Mouse (Mus musculus) adrenal gland, postnatal 36 days (tissue): ENCODE measurements at regions not wholly inside any gene's neighbourhood (a gene's known extent, or its start where the extent isn't known, plus 50 kb on each side); places are given as distances from the start of the nearest gene placed in this dataset.
"Not testable (repeated sequence)": the region's sequence is repeated elsewhere in the genome, so short reads cannot be mapped to it uniquely, and the experiment has no call there.

Experiments
- DNase-seq, 2 experiments: peaks; one replicate each; pipeline ENCODE4 v3.0.0; 2021; ENCODE audit warnings: mixed read lengths in 1 of 2

DNA sequence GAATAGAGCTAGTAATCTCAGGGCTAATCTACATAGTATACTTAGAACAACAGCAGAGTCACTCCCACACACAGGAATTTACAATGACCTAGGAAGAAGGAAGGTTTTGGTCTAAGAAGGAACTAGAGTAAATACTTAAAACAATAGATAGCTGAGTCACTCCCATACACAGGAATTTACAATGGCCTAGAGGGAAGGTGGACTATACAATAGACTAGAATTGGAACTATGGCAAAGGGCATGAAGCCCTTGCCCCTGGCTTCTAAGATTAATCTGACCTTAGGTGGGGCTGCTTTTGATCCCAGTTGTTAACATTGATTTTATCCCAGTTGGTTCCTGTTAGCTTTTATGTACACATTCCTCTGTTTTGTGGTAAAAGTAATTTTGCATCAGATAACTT, 427.8 kb upstream of the Clint1 start:
- DNase-seq, result not testable (repeated sequence)

DNA sequence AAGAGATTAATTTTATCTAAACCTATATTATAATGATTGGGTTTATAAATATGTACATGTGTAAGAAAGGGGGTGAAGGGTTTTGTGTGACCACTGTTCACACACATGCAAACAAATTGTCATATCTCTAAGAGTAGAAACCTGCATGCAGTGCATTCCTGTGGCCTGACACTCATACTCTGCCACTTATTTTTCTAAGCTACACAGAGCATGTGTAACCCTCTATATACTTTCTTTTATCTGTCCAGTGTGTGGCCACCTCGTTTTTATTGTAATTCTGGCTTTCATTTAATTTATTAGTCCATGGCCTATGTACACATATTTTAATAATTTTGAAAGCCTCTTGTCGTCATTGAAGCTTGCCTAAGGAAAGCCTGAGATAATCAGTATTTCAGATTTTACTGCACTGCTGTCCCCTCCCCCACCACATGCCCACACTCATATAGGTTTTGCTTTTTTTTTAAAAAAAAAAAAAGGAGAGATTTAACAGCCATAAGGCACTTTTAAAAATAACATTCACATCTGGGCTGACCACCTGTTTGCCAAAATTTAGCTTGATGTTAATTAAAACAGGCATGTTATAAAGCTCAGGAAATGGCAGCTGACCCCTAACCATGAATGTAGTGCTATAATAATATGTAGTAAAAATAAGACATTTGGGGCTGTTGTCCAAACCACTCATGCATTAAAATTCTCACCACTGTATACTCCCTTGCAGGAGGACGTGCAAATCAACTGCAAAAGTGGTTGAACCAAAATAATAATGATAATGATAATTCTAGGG, 410.7 kb upstream of the Clint1 start:
- DNase-seq, result no peak

DNA sequence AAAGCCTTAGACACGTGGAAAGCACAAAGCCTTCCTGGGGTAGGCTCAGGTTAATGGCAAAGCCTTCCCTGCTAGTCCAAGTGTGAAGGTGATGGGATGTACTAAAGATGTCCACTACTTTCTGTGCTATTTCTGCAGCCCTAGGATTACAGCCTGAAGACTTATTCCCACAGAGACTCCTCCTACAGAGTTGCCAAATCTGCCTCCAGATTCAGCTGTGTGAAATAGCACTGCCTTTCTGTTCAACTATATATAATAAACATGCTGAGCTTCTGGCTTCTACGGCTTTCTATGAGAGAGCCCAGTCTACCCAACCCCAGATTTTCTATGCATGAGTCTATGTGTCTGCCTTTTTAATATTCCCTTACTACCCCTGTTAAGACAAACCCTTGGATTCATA, 405.3 kb upstream of the Clint1 start:
- DNase-seq, result no peak

DNA sequence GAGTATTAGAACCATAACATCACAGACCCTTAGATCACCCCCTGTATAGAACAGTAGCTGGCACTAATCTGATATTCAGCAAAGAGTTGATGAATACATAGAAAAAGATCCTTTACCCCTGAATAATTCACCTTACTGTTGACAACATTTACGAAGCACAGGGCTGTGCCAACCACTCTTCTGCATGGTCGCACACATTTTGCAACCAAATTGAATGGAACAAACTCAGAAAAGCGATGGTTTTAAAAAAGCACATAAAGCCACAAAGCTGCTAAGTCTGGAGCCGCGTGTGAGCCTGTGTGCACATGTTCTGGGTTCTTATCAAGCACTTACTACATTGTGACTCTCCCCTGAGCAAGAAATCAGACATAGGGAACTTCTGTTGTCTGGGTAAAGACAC, 397.6 kb upstream of the Clint1 start:
- DNase-seq, result no peak

DNA sequence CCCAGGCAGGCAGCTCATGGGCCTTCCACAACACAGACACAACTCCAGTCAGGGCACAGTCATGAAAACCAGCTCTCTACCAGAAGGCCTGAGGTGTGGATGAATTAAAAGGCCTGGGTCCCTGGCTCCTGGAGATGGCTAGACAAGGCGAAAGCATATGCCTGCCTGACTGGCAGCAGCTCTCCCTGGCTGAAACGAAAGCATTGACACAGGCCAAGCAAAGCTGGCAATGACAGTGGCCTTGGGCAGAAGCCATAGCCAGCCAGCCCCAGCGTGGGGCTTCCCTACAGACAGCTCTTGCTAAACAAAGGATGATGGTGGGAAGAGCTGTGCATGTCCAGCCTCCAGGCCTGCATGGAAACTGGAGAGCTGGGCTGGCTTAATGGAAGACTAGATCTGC, 396.9 kb upstream of the Clint1 start:
- DNase-seq, result peak; percentile 45 to 46

DNA sequence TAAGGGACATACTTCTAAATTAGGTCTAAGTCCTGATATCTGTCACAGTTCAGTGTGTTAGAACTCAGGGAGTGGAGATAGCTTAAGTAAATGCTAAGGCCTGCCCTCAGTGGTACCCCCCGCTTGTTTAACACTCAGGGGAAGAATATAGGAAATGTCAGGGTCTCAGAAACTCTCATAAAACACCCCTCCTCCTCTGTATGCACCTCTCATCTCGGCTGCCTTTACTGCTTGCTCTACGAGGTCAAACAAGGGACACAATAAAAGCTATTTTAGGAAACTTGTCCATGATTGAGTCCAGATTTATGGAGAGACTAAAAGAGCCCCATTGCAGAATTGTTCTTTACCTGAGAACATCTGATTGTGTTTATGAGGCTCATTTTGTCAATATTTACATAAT, 395.1 kb upstream of the Clint1 start:
- no peak for DNase-seq

DNA sequence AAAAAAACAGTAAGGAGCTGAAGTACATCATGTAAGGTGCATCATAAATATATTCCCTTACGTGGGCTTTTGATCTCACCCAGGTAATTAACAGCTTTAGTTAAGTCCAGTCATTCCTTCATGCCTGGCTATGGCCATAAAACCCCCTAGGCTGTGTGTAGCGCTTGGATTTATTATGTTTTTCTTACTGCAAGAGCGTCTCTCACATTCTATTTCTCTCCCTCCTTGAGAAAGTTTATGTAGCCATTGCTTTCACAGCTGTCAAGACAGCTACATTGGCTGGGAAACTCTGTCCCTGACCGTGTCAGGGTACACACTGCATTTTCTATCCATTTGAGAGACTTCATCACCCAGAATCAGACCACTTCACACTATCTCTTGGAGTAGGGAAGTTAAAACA, 394.3 kb upstream of the Clint1 start:
- DNase-seq, result no peak

DNA sequence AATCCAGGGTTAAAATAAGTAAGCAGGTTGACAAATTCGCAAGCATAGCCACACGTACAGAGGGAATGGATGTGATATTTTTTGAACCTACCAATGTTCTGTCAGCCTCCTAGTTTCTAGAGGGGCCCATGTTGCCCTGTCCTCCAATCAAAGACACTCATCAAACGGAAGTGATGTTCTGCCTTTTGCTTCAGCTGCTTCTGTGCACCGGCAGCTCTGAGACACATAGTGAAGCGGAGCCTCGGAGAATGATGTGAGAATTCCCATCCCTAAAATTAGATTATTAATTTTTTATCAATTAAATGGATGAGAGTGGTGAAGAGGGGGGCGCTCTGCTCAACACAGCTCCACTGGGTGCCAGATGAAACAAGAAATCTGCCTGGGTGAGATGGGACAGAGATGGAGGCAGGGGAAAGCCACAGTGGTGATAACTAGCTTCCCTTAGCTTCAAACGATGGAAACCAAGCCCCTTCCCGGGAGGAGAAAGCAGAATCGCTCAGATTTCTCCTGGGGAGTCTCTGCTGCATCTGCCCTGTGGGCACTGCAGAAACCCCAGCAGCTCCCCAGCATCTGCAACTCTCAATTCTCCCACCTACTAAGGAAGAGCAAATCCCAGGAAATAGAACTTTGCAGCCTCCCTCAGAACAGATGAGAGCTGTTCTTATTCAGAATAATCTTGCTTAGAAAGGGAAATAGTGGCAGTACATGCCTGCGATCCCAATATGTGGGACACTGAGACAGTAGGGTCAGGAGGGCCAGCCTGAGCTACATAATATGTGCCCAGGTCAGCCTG, 391.7 kb upstream of the Clint1 start:
- DNase-seq, result no peak

DNA sequence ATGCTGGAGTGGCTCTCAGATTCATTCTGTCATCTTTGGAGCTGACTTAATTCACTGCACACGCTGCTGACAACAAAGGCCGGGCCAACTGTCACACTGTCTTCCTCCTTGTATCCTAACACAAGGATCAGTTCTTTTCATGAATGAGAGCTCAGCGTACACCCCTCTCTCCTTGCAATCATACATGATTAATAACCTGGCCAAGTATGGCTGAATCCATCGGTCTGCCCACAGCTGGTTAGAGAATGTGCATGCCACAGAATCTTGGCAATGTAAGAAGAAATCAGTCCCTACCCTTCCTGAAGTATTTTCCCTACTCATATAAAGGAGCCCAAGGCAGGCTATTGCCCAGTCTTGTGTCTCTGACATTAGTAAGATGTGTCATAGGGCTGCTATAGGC, 387.4 kb upstream of the Clint1 start:
- DNase-seq, result no peak

DNA sequence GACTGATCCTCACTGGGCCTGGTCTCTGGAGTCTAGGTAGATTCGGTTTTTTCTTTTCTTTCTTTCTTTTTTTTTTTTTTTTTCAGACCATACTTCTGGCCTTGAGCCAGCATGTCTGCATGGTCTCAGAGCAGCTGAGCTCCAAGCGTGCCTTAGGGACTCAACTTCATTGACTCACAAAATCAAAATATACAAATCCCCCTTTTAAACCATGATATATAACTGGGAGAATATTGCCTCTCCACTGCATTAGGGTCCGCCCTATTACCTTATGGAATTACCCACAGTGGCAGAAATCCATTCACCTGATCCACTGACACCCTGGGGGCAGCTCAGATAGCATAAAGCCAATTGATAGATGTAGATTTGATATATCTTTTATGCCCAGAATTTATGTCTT, 385.5 kb upstream of the Clint1 start:
- DNase-seq, result no peak

DNA sequence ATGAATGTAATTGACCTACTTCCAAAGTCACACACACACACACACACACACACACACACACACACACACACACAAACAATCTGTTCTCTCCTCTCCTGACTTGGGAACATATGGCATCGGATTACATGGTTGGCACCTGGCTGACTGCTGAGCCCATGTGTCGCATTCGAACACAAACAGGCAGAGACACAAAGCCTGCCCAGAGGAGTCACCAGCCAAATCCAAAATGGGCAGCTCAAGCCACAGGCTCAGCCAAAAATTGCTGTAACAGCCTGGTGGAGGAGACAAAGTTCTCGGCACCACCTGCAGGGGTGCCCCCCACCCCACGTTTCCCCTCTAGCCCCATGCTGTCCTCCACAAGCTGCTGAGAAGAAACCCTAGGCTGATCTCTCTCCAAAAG, 379.7 kb upstream of the Clint1 start:
- DNase-seq, result no peak

DNA sequence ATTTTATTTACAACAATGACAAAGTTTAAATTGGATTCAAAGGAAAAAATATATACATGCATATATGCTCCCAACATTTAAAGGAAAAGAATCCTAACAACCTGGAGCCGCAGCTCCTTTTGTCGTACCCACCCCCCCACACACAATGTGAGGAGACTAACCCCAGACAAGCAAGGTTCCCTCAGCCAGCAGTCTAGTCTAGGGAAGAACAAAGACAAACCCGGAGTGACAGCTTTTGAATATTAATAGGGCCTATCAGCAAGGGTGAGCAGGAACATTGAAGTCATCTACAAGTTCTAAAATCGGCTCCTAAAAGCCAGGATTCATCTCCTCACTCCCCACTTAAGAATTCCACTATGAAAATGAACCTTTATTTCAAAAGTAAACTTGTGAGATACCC, 374.9 kb upstream of the Clint1 start:
- DNase-seq, result no peak

DNA sequence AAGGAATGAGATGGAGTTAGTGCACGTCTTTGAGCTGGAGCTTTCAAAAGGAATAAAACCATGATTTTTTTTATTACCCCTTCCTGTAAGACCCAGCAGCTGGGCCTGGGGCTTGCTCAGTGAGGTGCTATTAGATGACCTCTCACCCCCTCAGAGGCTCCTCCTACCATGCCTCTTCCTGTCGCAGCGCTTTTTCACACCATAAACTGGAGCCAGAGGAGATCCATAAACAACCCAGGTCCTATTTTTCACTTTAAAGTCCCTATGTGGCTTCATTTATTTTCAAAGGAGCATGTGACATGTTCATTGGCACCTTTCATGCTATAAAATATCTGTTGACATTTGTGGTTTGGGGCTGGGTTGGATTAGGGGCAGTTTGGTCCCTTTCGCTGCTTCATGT, 365.9 kb upstream of the Clint1 start:
- DNase-seq, result no peak

DNA sequence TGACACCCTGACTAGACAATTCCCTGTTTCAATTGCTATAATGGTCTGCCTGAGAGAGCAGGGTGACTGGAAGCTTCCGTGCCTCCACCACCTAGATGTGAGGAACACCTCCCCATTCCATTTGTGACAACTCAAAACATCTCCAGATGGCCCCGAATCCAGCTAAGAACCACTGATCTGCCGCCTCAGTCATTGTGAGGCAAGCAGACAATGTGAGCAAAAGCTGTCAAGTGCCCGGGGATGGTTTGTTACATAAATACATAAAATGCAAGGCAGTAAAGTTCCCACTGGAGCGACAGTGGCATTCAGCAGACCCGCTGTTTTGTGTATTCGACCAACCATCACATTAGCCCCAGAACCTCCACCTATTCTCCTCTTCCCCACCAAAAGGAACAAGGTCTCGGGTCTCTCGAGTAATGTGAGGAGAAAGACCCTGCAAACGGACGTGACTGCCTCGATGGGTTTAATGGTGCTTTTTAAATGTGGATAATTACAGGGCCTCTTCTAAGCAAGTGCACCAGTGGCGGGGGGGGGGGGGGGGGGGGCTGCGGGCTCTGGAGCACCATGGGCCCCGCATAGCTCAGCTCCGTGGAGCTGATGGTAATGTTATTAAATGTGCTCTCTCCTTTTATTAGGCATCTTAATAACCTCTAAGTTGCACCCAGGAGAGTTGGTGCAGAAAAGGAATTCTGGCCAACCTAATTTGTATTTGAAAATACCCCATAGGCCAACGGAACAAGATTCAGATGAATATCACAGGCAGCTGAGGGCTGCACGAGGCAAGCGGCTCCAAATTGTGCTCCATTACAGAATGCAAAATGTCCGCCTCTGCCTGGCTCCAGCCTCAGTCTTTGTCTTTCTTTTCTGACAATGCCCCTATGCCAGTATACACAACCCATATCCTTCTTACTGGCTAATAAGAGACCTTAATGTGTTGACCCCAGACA, 360.6 kb upstream of the Clint1 start:
- DNase-seq, result no peak

DNA sequence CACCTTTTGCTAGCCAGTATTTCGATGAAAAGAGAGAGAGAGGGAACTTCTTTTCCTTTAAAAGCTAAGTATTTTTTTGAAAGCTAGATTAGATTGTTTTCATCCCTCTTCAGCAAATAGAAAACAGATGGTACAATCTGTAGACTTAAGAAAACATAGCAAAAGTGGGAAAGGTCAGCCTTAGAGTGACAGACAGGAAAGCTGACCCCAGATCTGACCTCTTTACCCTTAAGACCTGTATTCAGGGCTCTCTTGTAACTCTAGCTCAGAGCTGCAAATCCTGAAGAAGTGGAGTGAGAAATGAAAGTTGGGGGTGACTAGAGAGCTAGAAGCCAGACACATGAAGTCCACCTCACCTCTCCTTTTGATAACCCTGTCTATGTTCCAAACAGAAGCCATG, 356.6 kb upstream of the Clint1 start:
- DNase-seq, result no peak

DNA sequence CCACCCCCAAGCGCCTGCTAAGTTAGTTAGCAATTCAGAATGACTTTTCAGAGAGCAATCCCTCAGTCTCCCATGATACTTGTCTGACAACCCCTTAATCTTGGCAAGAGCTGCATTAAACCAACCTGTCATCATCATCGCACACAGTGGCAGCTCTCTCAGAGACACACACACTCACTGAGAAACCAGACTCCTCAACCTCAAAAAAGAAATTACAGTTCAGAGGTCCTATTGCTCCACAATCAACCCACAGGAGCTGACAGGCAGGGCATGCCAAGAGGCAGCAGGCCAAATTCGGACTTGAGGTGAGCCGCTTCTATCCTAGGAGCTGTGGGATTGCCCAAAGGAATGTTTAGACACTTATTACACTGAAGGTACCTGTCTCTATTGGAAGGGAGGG, 343.3 kb upstream of the Clint1 start:
- DNase-seq, result peak in 1 of 2 experiments; percentile 41

DNA sequence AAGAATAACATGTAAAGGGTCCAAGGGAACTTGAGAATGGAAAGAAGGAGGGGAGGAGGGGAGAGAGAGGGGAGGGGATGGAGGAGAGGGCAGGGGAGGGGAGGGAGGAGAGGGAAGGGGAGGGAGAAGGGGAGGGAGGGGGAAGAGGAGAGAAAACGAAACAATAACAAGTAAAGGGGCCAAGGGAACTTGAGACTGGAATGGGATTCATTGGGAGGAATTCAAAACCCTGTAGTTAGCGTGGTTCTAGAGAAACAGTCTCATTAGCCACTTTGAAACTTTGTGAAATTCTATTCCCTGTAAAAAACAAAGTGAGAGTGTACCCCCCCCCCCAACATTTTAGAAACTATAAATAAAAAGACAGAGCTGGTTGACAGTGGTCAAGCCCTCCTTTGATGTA, 342.6 kb upstream of the Clint1 start:
- no peak for DNase-seq

DNA sequence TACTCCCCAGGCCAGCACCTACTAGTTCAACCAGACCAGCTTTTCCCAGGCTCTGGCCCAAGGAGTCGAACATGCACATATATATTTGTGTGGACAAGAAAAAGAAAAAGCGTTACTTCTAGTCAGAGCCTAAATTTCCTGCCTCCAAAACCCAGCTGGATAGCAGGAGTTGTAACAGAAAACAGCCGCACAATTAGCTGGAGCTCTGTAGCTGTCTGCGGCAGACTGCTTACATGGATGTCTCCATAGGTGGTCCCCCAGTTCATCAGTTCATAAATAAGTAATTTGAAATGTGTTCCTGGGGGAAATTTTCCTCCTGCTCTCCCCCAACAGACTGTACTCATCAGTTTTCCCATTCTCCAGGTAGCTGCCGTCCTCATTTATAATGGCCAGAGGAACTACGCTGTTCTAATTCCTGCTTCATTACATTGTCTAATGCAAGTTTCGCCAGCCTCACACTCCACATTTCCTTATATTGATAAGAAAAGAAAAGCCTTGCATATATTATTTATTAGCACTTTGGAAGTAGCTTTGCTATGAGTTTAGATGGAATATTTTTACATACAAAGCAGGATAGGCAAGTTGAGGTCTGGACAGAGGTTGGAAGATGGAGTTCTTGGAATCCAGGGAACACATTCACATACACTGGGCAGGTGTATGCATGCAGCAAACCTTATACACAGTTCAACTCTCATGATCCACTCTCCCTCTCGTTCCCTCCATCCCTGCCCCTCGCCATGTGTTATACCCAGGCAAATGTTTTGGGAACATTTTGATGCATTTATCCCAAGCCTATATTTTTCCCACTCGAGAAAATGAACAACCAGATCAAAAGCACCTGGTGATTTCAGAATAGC, 337.2 kb upstream of the Clint1 start:
- no peak for DNase-seq

DNA sequence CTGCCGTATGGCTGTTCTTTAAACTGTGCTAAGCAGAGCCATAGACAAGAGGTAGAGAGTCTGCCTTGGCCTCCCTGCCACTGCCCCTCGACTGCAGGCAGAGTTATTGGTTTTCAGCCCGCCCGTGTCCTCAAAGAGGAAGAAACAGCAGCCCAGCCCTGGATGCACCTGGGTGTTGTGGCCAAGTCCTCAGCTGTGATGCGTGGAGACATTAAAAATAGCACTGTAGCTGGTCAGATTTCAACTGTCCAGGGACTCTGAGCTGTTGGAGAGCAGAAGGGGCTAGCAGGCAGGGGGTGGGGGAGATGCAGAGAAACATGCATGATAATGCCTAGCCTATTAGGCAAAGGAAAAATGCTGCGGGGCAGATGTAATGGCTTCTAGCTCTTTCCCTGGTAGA, 327.1 kb upstream of the Clint1 start:
- no peak for DNase-seq

DNA sequence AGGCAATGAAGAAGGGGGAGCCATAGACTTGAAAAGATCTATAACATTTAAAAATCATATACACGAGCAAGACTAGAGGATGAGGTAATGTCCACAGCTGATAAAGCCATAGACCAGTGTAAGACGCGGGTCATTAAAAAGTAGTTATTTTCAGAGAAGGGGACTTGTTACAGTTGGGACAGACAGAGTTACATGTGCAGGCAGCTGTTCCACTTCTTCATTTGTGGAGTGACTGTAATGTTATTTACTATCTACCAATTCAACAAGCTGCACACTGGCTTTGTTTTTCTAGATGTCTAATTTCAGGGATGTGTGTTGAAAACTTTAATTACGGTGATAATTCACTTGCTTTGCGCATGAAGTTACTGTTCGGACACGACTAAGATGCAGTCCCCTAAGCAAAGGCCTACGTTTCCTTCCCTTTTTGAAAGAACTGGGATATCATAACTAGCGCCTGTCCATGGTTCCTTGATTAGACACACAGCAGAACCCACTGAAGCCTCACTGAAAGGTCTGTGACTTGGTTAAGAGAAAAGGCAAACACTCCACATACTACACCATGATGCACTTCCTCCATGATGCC, 320.7 kb upstream of the Clint1 start:
- DNase-seq, result no peak

DNA sequence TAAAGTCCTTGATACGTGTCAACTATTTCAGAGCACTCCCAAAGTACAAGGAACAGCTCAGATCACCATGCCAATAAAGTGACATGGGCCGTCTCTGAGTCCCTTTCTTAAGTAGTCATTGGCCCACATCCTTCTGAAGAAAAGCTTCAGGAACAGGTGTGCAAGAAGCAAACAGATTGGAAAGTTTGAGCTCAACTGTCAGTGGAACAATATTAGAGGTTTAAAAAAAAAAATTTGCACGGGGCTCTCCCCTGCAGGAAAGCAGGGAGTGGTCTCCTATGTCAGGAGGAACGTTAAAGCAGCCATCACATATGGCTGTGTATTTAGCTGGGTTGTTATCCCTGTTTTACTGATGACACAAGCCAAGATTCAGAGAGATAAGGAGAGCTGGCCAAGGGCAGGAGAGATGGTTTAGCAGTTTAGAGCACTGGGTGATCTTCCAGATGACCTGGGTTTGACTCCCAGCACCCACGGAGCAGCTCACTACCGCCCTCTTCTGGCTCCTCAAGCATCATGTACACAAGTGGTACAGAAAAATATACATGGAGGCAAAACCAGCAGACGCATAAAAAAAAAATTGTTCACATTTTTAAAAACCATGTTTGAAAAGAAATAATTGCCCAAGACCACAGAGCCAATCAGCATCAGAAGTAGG, 318.3 kb upstream of the Clint1 start:
- peak; percentile 22 to 68 for DNase-seq
